Mouse (Mus musculus) heart, postnatal 36 days (tissue): ENCODE data around the gene Rnd1. TPM values are rescaled to one million over a fixed set of nuclear protein-coding genes. Genes with fewer than 3 reads are reported as not detected.
A peak's percentile ranks its signal among the peaks of the same experiment; 100 is the strongest.

Source experiments
- DNase-seq, 2 experiments: peaks; one replicate each; pipeline ENCODE4 v3.0.0; 2021 to 2022
- intact Hi-C: fragments of 180-260 bp; cut with DNase I; formaldehyde crosslinking; loops from one replicate; pipeline ENCODE4 v1.15.1; 2025
- total RNA-seq, 2 experiments: library from RNA; stranded (reverse); gene quantifications; 2 replicates each; pipeline ENCODE4 v1.2.3; 2021

The Rnd1 gene
- total RNA-seq, 2 experiments from 2014 or later, result 1.1 to 1.4 TPM

GRCm38 (mm10) chr15:98681633-98682032 lies 4.4 kb upstream of the Rnd1 start:
- intact Hi-C loops, result no loop called here
- no peak for DNase-seq

GRCm38 (mm10) chr15:98680660-98681059 lies 3.4 kb upstream of the Rnd1 start:
- intact Hi-C loops, result no loop called here
- DNase-seq, result no peak

- intact Hi-C loops, result no loop called here
- DNase-seq, result no peak
Observed at GRCm38 (mm10) chr15:98677977-98678376, 716 bp upstream of the Rnd1 start.

GRCm38 (mm10) chr15:98676471-98676870 lies 790 bp downstream of the Rnd1 start:
- intact Hi-C loops, result no loop called here
- no peak for DNase-seq

GRCm38 (mm10) chr15:98675634-98676250 lies 1.5 kb downstream of the Rnd1 start:
- DNase-seq, result no peak
- intact Hi-C loops, result no loop called here

GRCm38 (mm10) chr15:98674994-98675545 lies 2.2 kb downstream of the Rnd1 start:
- intact Hi-C loops, result no loop called here
- no peak for DNase-seq

- intact Hi-C loops, result no loop called here
- no peak for DNase-seq
Observed at GRCm38 (mm10) chr15:98674284-98674993, 2.8 kb downstream of the Rnd1 start.

- intact Hi-C loops, result no loop called here
Observed at GRCm38 (mm10) chr15:98673732-98674131, 3.5 kb downstream of the Rnd1 start.

GRCm38 (mm10) chr15:98672592-98672991 lies 4.7 kb downstream of the Rnd1 start:
- intact Hi-C loops, result no loop called here
- DNase-seq, result peak in 1 of 2 experiments; percentile 37

More at GRCm38 (mm10) chr15:98673732-98674131, 3.5 kb downstream of the Rnd1 start:
- DNase-seq, result no peak

GRCm38 (mm10) chr15:98664042-98664907 lies 13.0 kb downstream of the Rnd1 start:
- intact Hi-C loops, result loop anchor here (1.0 to 2.0 kb wide), 2 partner anchors 35 to 135 kb away; no protein-coding TSS in a partner anchor
- DNase-seq, result no peak

GRCm38 (mm10) chr15:98662567-98663545 lies 14.4 kb downstream of the Rnd1 start, which contains the start of gene Ddx23:
Gene Ddx23, minus strand, starts transcription at chr15:98662894.
- DNase-seq, result peak; percentile 92 to 93
- intact Hi-C loops, result loop anchor here (1.0 to 2.0 kb wide), 2 partner anchors 28 to 168 kb away; partner anchors contain the start of gene Prkag1

- intact Hi-C loops, result loop anchor here (1.0 to 2.0 kb wide), 2 partner anchors 27 to 169 kb away; partner anchors contain the start of gene Prkag1
- DNase-seq, result no peak
Observed at GRCm38 (mm10) chr15:98662198-98662566, 15.1 kb downstream of the Rnd1 start.

GRCm38 (mm10) chr15:98656982-98657751 lies 20.1 kb downstream of the Rnd1 start:
- intact Hi-C loops, result no loop called here

GRCm38 (mm10) chr15:98652174-98652573 lies 25.1 kb downstream of the Rnd1 start:
- intact Hi-C loops, result no loop called here
- DNase-seq, result no peak

More at GRCm38 (mm10) chr15:98656982-98657751, 20.1 kb downstream of the Rnd1 start:
- no peak for DNase-seq

GRCm38 (mm10) chr15:98651431-98651830 lies 25.8 kb downstream of the Rnd1 start:
- DNase-seq, result no peak
- intact Hi-C loops, result no loop called here

- no peak for DNase-seq
- intact Hi-C loops, result no loop called here
Observed at GRCm38 (mm10) chr15:98648071-98648470, 29.2 kb downstream of the Rnd1 start.

GRCm38 (mm10) chr15:98647308-98647707 lies 30.0 kb downstream of the Rnd1 start:
- no peak for DNase-seq
- intact Hi-C loops, result no loop called here

GRCm38 (mm10) chr15:98646737-98647136 lies 30.5 kb downstream of the Rnd1 start:
- intact Hi-C loops, result no loop called here
- DNase-seq, result no peak
